Mouse (Mus musculus) liver, embryonic 14.5 days (tissue): ENCODE results near the gene Lysmd1.

ENCODE experiments used
- CTCF ChIP-seq: IDR thresholded peaks from 2 replicates; pipeline ENCODE4 v1.5.1; 2016; ENCODE audit warnings: antibody characterized with exemption, low read depth, control low read depth
- EP300 ChIP-seq: IDR thresholded peaks from 2 replicates; pipeline ENCODE4 v1.6.1; 2016; ENCODE audit warnings: antibody characterized with exemption, low read depth

DNA sequence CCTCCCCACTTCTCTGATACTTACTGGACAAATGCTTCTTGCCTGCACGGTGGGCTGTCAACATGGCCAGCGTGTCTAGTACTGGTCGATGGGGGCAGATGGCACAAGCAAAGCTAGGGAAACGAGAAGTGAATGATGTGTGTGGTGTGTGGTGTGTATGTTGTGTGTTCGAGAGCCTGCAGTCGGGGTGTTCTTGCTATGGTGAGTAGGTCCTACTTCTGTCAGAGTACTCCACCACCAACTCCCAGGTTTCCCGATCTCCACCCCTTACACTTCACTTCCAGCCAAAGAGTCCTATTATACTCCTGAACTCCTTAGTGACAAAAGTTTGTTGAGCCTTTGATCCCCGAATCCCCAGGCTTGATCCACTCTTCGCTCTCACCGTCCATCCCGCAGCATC, 712 bp upstream of the Lysmd1 start:
- TF ChIP-seq CTCF = no peak
- no peak for TF ChIP-seq EP300
